Mouse (Mus musculus): Measurements from ENCODE around the gene Tbx5.

- no peak for TF ChIP-seq MAFK (IDR thresholded peaks at IDR 0.05; ENCODE audit: borderline replicate concordance, low read depth, low read length)
- no peak for TF ChIP-seq BHLHE40 (IDR thresholded peaks at IDR 0.05; ENCODE audit: borderline replicate concordance, low read depth, low read length)
- no peak for TF ChIP-seq GATA1 (IDR thresholded peaks at IDR 0.05; ENCODE audit: low read depth, low read length)
- TF ChIP-seq POLR2A (IDR thresholded peaks at IDR 0.05; ENCODE audit: control insufficient read depth in 1 of 2, insufficient read depth in 1 of 2, low read depth in 1 of 2, low read length in 2 of 2, poor library complexity in 1 of 2), result no peak
- no peak for TF ChIP-seq CTCF (IDR thresholded peaks at IDR 0.05 in 2 of 3, conservative IDR thresholded peaks at IDR 0.05 in 1 of 3; ENCODE audit: control insufficient read depth in 1 of 3, insufficient read depth in 1 of 3, low read depth in 2 of 3, low read length in 3 of 3, poor library complexity in 1 of 3, severe bottlenecking in 1 of 3)
- no peak for TF ChIP-seq NELFE (IDR thresholded peaks at IDR 0.05; ENCODE audit: low read depth, low read length)
- no peak for TF ChIP-seq EP300 (IDR thresholded peaks at IDR 0.05; ENCODE audit: low read depth in 1 of 2, low read length in 2 of 2)
- TF ChIP-seq SIN3A (IDR thresholded peaks at IDR 0.05; ENCODE audit: low read length), result no peak
- no peak for TF ChIP-seq CHD2 (IDR thresholded peaks at IDR 0.05; ENCODE audit: low read length)
- TF ChIP-seq TAL1 (IDR thresholded peaks at IDR 0.05; ENCODE audit: low read length), result no peak
- TF ChIP-seq E2F4 (IDR thresholded peaks at IDR 0.05; ENCODE audit: borderline replicate concordance, low read depth, low read length), result no peak
These were observed 21.3 kb upstream of the Tbx5 start for GRCm38 (mm10) chr5:119810994-119811690.
